Mouse (Mus musculus) telencephalon, adult 2 months (tissue): ENCODE measurements at regions not wholly inside any gene's neighbourhood (a gene's known extent, or its start where the extent isn't known, plus 50 kb on each side); places are given as distances from the start of the nearest gene placed in this dataset.

Experiments
- DNase-seq: peaks from one replicate; pipeline ENCODE4 v3.0.0-alpha.2; 2011; ENCODE audit warnings: low read depth, low spot score

DNA sequence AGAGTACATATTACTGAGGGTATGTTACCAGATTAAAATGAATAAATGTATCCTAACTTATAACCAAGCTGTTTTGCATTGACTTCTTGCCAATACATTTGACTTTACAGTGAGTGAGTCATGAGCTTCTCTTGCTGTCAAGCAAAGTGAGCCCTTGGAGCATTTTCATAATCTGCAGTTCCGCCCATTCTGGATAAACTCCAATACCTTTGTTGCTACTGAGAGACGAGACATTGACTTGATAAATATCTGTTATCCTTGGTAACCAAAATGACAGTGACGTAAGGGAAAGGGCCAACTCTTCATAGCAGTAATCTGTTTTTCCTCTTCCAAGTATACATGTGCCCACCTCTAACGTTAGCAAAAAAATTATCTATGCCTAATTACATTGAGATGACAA lies 923.0 kb downstream of the Grm8 start:
- peak; percentile 3 for DNase-seq

DNA sequence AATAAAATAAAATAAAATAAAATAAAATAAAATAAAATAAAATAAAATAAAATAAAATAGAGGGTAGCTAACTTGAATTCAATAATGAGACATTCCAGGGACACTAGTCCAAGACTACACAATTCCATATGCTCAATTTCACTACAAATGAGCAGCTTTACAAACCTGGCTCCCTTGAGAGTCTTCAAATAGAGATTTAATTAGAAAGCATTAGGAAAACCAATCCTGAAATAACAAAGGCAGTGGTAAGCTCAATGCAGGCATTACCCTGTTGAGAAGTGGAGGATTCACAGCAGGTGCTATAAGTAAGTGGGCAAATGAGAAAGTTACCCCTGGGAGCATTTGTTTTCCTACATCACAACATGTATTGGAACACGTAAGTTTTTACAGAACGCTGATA lies 973.3 kb downstream of the Grm8 start:
- no peak for DNase-seq
